Mouse (Mus musculus) frontal cortex, adult (tissue): ENCODE results near the gene Itga5.

Experiments
- ATAC-seq: cut with Nextera tagmentation; 2 replicates; pipeline ENCODE4 v1.9.2; 2017; ENCODE audit warnings: mild to moderate bottlenecking, moderate library complexity, mixed read lengths; ENCODE audit not compliant: low TSS enrichment

Gene Itga5

GRCm38 (mm10) chr15:103295851-103296250 is 70.7 kb downstream of the Itga5 start:
- ATAC-seq = no peak

- no peak for ATAC-seq
Measured at GRCm38 (mm10) chr15:103294649-103295048, 71.9 kb downstream of the Itga5 start.
